In genomic region chr11:113042710-113043109, GRCm38 (mm10) we compare ENCODE assay signal across 23 mouse cellular contexts.
A peak's percentile ranks its signal among the peaks of the same experiment; 100 is the strongest.
DNase-seq lines count a peak whose midpoint lies in the region; ATAC-seq lines count a peak whose summit lies in the region.
"Had no signal": no experiment of that assay in that cellular context is flagged by ENCODE, and none has a peak within 500 bp of the region (broad histone marks: within the 10 kb centered on the region; RNA-seq: fewer than 3 reads in every experiment).

No protein-coding gene starts in this region.

- no peak overlapping the region for H3K27ac ChIP-seq in liver, embryonic 13.5 days
- H3K27ac ChIP-seq: heart, embryonic 10.5 days; hindbrain, embryonic 14.5 days; left cerebral cortex, adult 2 months; neural tube, embryonic 13.5 days had no signal

- WGBS in liver, embryonic 13.5 days (ENCODE audit: insufficient replicate concordance), result 33% methylated on average over 5 of the region's 5 CpGs

- H3K27me3 ChIP-seq in liver, embryonic 13.5 days, result no peaks in the 10 kb centered on the region
- H3K27me3 ChIP-seq: neural tube, embryonic 13.5 days had no signal

- H3K4me1 ChIP-seq in liver, embryonic 13.5 days (replicated peaks), result no peaks in the 10 kb centered on the region; the same call in 1 of the 2 replicates

- peak; percentile 53; the same call in 1 of the 2 replicates for ATAC-seq in liver, embryonic 13.5 days (ENCODE audit: low read depth)
- ATAC-seq: CD4-positive, CD25-positive, alpha-beta regulatory T cell, adult 4 months had no signal

- H3K4me2 ChIP-seq in liver, embryonic 13.5 days, result no peak overlapping the region
- H3K4me2 ChIP-seq: hindbrain, embryonic 14.5 days; midbrain, embryonic 11.5 days; neural tube, embryonic 13.5 days had no signal

- intact Hi-C loops in gastrocnemius, postnatal 36 days (cut with DNase I), result no loop called here
- intact Hi-C loops in left cerebral cortex, postnatal 4 days (cut with DNase I), result no loop called here

- DNase-seq in adrenal gland, adult 2 months, result peak; percentile 6
- no peak for DNase-seq in adrenal gland, postnatal 25 days
- DNase-seq in ZHBTc4 (ENCODE audit: low read depth, low spot score), result peak; percentile 78
- DNase-seq in liver, embryonic 13.5 days, result no peak
- DNase-seq in lung, postnatal 36 days, result peak; percentile 63
- DNase-seq in gastrocnemius, postnatal 36 days, result no peak
- no peak for DNase-seq in left cerebral cortex, postnatal 4 days
- DNase-seq in ovary, adult 18-20 months (ENCODE audit: low spot score), result no peak
- DNase-seq: adrenal gland, postnatal 10 days; cerebellum, adult 11-12 months; cerebellum, postnatal 25 days; gastrocnemius, postnatal 25 days; heart, postnatal 14 days; kidney, adult 18-20 months; right cerebral cortex, postnatal 14 days; thymus, postnatal 4 days had no signal

- H3K4me3 ChIP-seq in liver, embryonic 13.5 days (replicated peaks), result no peak overlapping the region
- H3K4me3 ChIP-seq: erythroblast, embryonic 14.5 days; heart, embryonic 10.5 days; left cerebral cortex, adult 2 months; neural tube, embryonic 13.5 days had no signal

- H3K9ac ChIP-seq in liver, embryonic 13.5 days, result no peak overlapping the region
- H3K9ac ChIP-seq: hindbrain, embryonic 14.5 days; neural tube, embryonic 13.5 days had no signal

- H3K36me3 ChIP-seq in liver, embryonic 13.5 days, result no peaks in the 10 kb centered on the region
- H3K36me3 ChIP-seq: heart, embryonic 10.5 days had no signal

- H3K9me3 ChIP-seq in liver, embryonic 13.5 days (replicated peaks), result no peaks in the 10 kb centered on the region
- H3K9me3 ChIP-seq: heart, embryonic 10.5 days; neural tube, embryonic 13.5 days had no signal

Comparison
In these comparisons a context has a peak if more than half of its experiments do, and no peak if none do; other contexts are left out.
1. DNase-seq: peak in adrenal gland, adult 2 months (single experiment), ZHBTc4 (single experiment) and lung, postnatal 36 days (single experiment); none in adrenal gland, postnatal 25 days (single experiment), liver, embryonic 13.5 days (single experiment), gastrocnemius, postnatal 36 days (0 of 2), left cerebral cortex, postnatal 4 days (single experiment) and ovary, adult 18-20 months (single experiment).